Mouse (Mus musculus) limb, embryonic 14.5 days (tissue): ENCODE measurements around the gene Cfd. TPM values are rescaled to one million over a fixed set of nuclear protein-coding genes. Genes with fewer than 3 reads are reported as not detected.

ENCODE experiments used
- ATAC-seq: fragments of 200-750 bp; cut with Nextera tagmentation; 2 replicates; pipeline ENCODE4 v1.8.0; 2017; ENCODE audit warnings: low read depth, moderate number of reproducible peaks, moderate TSS enrichment; ENCODE audit not compliant: low FRiP score
- DNase-seq: peaks from one replicate; pipeline ENCODE4 v3.0.0-alpha.2; 2015; ENCODE audit warnings: low spot score
- H3K27ac ChIP-seq: fragments of 300-500 bp; sonication (generic); replicated peaks from 2 replicates; pipeline ENCODE4 v1.5.1; 2014; ENCODE audit warnings: low read depth, mild to moderate bottlenecking, low read length, moderate library complexity, mixed read lengths
- H3K27me3 ChIP-seq: fragments of 300-500 bp; sonication (generic); 2 replicates; pipeline ENCODE4 v1.6.1; 2014; ENCODE audit warnings: low read length, mixed read lengths; ENCODE audit not compliant: control insufficient read depth, insufficient read depth
- H3K36me3 ChIP-seq: fragments of 300-500 bp; sonication (generic); 2 replicates; pipeline ENCODE4 v1.6.1; 2014; ENCODE audit warnings: mild to moderate bottlenecking, low read length, moderate library complexity, mixed read lengths; ENCODE audit not compliant: control insufficient read depth, insufficient read depth
- H3K4me1 ChIP-seq: fragments of 300-500 bp; sonication (generic); 2 replicates; pipeline ENCODE4 v1.6.1; 2014; ENCODE audit warnings: antibody characterized with exemption, low read length, mixed read lengths; ENCODE audit not compliant: control insufficient read depth, insufficient read depth
- H3K4me2 ChIP-seq: fragments of 300-500 bp; sonication (generic); replicated peaks from 2 replicates; pipeline ENCODE4 v1.6.1; 2014; ENCODE audit warnings: low read depth, mild to moderate bottlenecking, low read length, moderate library complexity; ENCODE audit not compliant: severe bottlenecking
- H3K4me3 ChIP-seq: fragments of 300-500 bp; sonication (generic); replicated peaks from 2 replicates; pipeline ENCODE4 v1.5.1; 2014; ENCODE audit warnings: low read length
- H3K9ac ChIP-seq: fragments of 300-500 bp; sonication (generic); 2 replicates; pipeline ENCODE4 v1.6.1; 2014; ENCODE audit warnings: mild to moderate bottlenecking, low read depth, low read length, moderate library complexity; ENCODE audit not compliant: severe bottlenecking
- H3K9me3 ChIP-seq: fragments of 300-500 bp; sonication (generic); 2 replicates; pipeline ENCODE4 v1.6.1; 2016; ENCODE audit warnings: low read length; ENCODE audit not compliant: control insufficient read depth
- POLR2A ChIP-seq: fragments of 200-500 bp; IDR thresholded peaks from 2 replicates; pipeline ENCODE4 v1.8.0; 2012; ENCODE audit warnings: inconsistent platforms, mild to moderate bottlenecking, moderate library complexity, borderline replicate concordance; ENCODE audit not compliant: insufficient read depth, insufficient read length; ENCODE audit errors: extremely low read depth
- WGBS: fragments of 180-500 bp; shearing (Covaris S2); extraction: QIAGEN DNeasy Blood & Tissue Kit; methylation state at CpG from one replicate; pipeline ENCODE4 v1.1.7; 2014; 5-methylcytosine and 5-hydroxymethylcytosine counted together
- polyA plus RNA-seq, 2 experiments: library from polyadenylated mRNA; depleted of rRNA in 1 of 2; stranded (reverse) in 1 of 2; unstranded in 1 of 2; fragments of >200 nt; fragmentation: Nextera tagmentation in 1 of 2; extraction: Ambion mirVana in 1 of 2; gene quantifications; 2 replicates each; pipeline versions ENCODE4 v1.2.1 to v1.2.3; 2012 to 2014

Cfd gene
- polyA plus RNA-seq (2012; rRNA removed) = 1.1 and 2.3 TPM in 2 replicates
- not detected in 2 replicates for polyA plus RNA-seq (2014; fragmentation: Nextera tagmentation; extraction: Ambion mirVana)

GRCm38 (mm10) chr10:79890670-79891069 lies at the start of gene Cfd:
Cfd (plus strand) TSS chr10:79890853.
- no peaks in the 10 kb centered on the region for H3K4me1 ChIP-seq
- 37% methylated on average over 5 of the region's 5 CpGs for WGBS

GRCm38 (mm10) chr10:79842322-79842721 lies 48.3 kb upstream of the Cfd start:
- WGBS = 67% methylated on average over 3 of the region's 3 CpGs
- no peak for TF ChIP-seq POLR2A
- Histone ChIP-seq H3K9me3 (no peaks in the 10 kb centered on the region), H3K9ac (no peak overlapping the region), H3K36me3 (no peaks in the 10 kb centered on the region), H3K4me3 (no peak overlapping the region), H3K27me3 (no peaks in the 10 kb centered on the region), H3K4me1 (peaks cover 27% of the 10 kb centered on the region), H3K27ac (no peak overlapping the region; the same call in 1 of the 2 replicates), H3K4me2 (no peak overlapping the region)
- ATAC-seq (no peak), DNase-seq (no peak)

More at GRCm38 (mm10) chr10:79890670-79891069, at the start of gene Cfd:
- no peak for TF ChIP-seq POLR2A
- H3K4me2 ChIP-seq = no peak within 1 kb of the TSS
- DNase-seq (no peak), ATAC-seq (no peak)
- no peak within 1 kb of the TSS for H3K4me3 ChIP-seq
- no peaks in the 10 kb centered on the region for H3K9me3 ChIP-seq
- no peaks in the 10 kb centered on the region for H3K27me3 ChIP-seq
- H3K36me3 ChIP-seq = peaks cover 8% of the 10 kb centered on the region
- H3K9ac ChIP-seq = no peak within 1 kb of the TSS
- H3K27ac ChIP-seq = no peak within 1 kb of the TSS

- TF ChIP-seq POLR2A = no peak
- Histone ChIP-seq H3K27ac (no peak overlapping the region; the same call in 1 of the 2 replicates), H3K36me3 (no peaks in the 10 kb centered on the region), H3K4me1 (peaks cover 27% of the 10 kb centered on the region), H3K27me3 (no peaks in the 10 kb centered on the region), H3K9ac (no peak overlapping the region), H3K9me3 (no peaks in the 10 kb centered on the region), H3K4me3 (no peak overlapping the region), H3K4me2 (no peak overlapping the region)
- peak; percentile 60 for DNase-seq
- no peak for ATAC-seq
- 49% methylated on average over 6 of the region's 6 CpGs for whole genome bisulfite sequencing
These were observed 47.2 kb upstream of the Cfd start for GRCm38 (mm10) chr10:79843476-79843875.

GRCm38 (mm10) chr10:79846553-79846952 lies 44.1 kb upstream of the Cfd start:
- WGBS = 58% methylated on average over 5 of the region's 5 CpGs
- no peak overlapping the region for H3K27ac ChIP-seq
- H3K9me3 ChIP-seq = no peaks in the 10 kb centered on the region
- no peak overlapping the region for H3K4me2 ChIP-seq
- H3K4me1 ChIP-seq = peaks cover 20% of the 10 kb centered on the region
- no peak for DNase-seq
- no peak for ATAC-seq
- TF ChIP-seq POLR2A = no peak
- H3K27me3 ChIP-seq = no peaks in the 10 kb centered on the region
- no peak overlapping the region for H3K9ac ChIP-seq
- no peaks in the 10 kb centered on the region for H3K36me3 ChIP-seq
- no peak overlapping the region for H3K4me3 ChIP-seq

GRCm38 (mm10) chr10:79849941-79850628 lies 40.6 kb upstream of the Cfd start:
- Histone ChIP-seq H3K9ac (no peak overlapping the region), H3K36me3 (no peaks in the 10 kb centered on the region), H3K27ac (no peak overlapping the region), H3K27me3 (no peaks in the 10 kb centered on the region), H3K4me2 (no peak overlapping the region), H3K4me1 (peaks cover 20% of the 10 kb centered on the region), H3K9me3 (no peaks in the 10 kb centered on the region), H3K4me3 (no peak overlapping the region)
- 80% methylated on average over 8 of the region's 8 CpGs for WGBS
- no peak for DNase-seq
- ATAC-seq = no peak
- TF ChIP-seq POLR2A = no peak
